Mouse (Mus musculus) brain, embryonic 14.5 days (tissue): ENCODE measurements at regions not wholly inside any gene's neighbourhood (a gene's known extent, or its start where the extent isn't known, plus 50 kb on each side); places are given as distances from the start of the nearest gene placed in this dataset.

Experiments
- CTCF ChIP-seq: fragments of 200-500 bp; IDR thresholded peaks from 2 replicates; pipeline ENCODE4 v1.5.1; 2012; ENCODE audit warnings: inconsistent platforms, mild to moderate bottlenecking, moderate library complexity, borderline replicate concordance; ENCODE audit not compliant: insufficient read depth, insufficient read length; ENCODE audit errors: extremely low read depth
- POLR2A ChIP-seq: fragments of 200-500 bp; IDR thresholded peaks from 2 replicates; pipeline ENCODE4 v1.6.1; 2012; ENCODE audit warnings: mild to moderate bottlenecking, inconsistent platforms, borderline replicate concordance; ENCODE audit not compliant: poor library complexity, insufficient read depth, insufficient read length, severe bottlenecking; ENCODE audit errors: extremely low read depth

- TF ChIP-seq CTCF: no peak
- TF ChIP-seq POLR2A: no peak
These were observed 572.0 kb upstream of the Fam92a start for GRCm38 (mm10) chr4:12743714-12744327.
